Mouse (Mus musculus) MEL (cell line): ENCODE results near the gene Dhx30. TPM values are rescaled to one million over a fixed set of nuclear protein-coding genes. Genes with fewer than 3 reads are reported as not detected.

Experiments
- DNase-seq: peaks from one replicate; pipeline ENCODE4 v3.0.0; 2011; ENCODE audit warnings: low read depth, low spot score
- H3K27ac ChIP-seq: 2 replicates; pipeline ENCODE4 v1.5.1; 2012; ENCODE audit warnings: low read depth, mild to moderate bottlenecking, control low read depth, low read length, moderate library complexity; ENCODE audit not compliant: control insufficient read depth
- H3K27me3 ChIP-seq, 2 experiments: fragments of 150-350 bp in 1 of 2; sonication (generic) in 1 of 2; 2 replicates each; pipeline ENCODE4 v1.6.1; 2012; ENCODE audit warnings: low read length in 2 of 2, mild to moderate bottlenecking in 2 of 2, improper control_type of control experiment in 1 of 2, moderate library complexity in 1 of 2; ENCODE audit not compliant: insufficient read depth in 2 of 2, control insufficient read depth in 1 of 2
- H3K36me3 ChIP-seq, 2 experiments: 2 replicates each; pipeline ENCODE4 v1.6.1; 2012 to 2014; ENCODE audit warnings: low read length in 2 of 2, improper control_type of control experiment in 1 of 2, inconsistent platforms in 1 of 2, mild to moderate bottlenecking in 1 of 2; ENCODE audit not compliant: insufficient read depth in 2 of 2, control insufficient read depth in 1 of 2
- H3K4me1 ChIP-seq, 2 experiments: fragments of 150-350 bp in 1 of 2; sonication (generic) in 1 of 2; 2 replicates each; pipeline ENCODE4 v1.6.1; 2012; ENCODE audit warnings: low read length in 2 of 2, improper control_type of control experiment in 1 of 2, mild to moderate bottlenecking in 1 of 2; ENCODE audit not compliant: insufficient read depth in 2 of 2, control insufficient read depth in 1 of 2
- H3K4me3 ChIP-seq, 2 experiments: fragments of 150-350 bp in 1 of 2; sonication (generic) in 1 of 2; 2 replicates each; pipeline ENCODE4 v1.5.1; 2012; ENCODE audit warnings: low read depth in 2 of 2, low read length in 2 of 2, mild to moderate bottlenecking in 2 of 2, moderate library complexity in 2 of 2, control low read depth in 1 of 2, improper control_type of control experiment in 1 of 2; ENCODE audit not compliant: control insufficient read depth in 1 of 2, insufficient read depth in 1 of 2
- H3K79me2 ChIP-seq: 2 replicates; pipeline ENCODE4 v1.6.1; 2012; ENCODE audit warnings: mild to moderate bottlenecking, low read length, moderate library complexity; ENCODE audit not compliant: control insufficient read depth, poor library complexity, insufficient read depth
- H3K9ac ChIP-seq: 2 replicates; pipeline ENCODE4 v1.6.1; 2012; ENCODE audit warnings: low read depth, mild to moderate bottlenecking, control low read depth, low read length, moderate library complexity; ENCODE audit not compliant: control insufficient read depth, poor library complexity, severe bottlenecking
- H3K9me3 ChIP-seq: fragments of 150-350 bp; sonication (generic); replicated peaks from 2 replicates; pipeline ENCODE4 v1.6.1; 2012; ENCODE audit warnings: mild to moderate bottlenecking, low read length, improper control_type of control experiment, moderate library complexity; ENCODE audit not compliant: insufficient read depth
- CTCF ChIP-seq, 3 experiments: IDR thresholded peaks in 2 of 3; conservative IDR thresholded peaks in 1 of 3; 2 replicates each; pipeline ENCODE4 v1.5.1; 2011 to 2012; ENCODE audit warnings: low read length in 3 of 3, low read depth in 2 of 3, mild to moderate bottlenecking in 2 of 3, improper control_type of control experiment in 1 of 3, inconsistent platforms in 1 of 3, mixed read lengths in 1 of 3, moderate library complexity in 1 of 3; ENCODE audit not compliant: control insufficient read depth in 1 of 3, insufficient read depth in 1 of 3, poor library complexity in 1 of 3, severe bottlenecking in 1 of 3
- ELF1 ChIP-seq: IDR thresholded peaks from 2 replicates; pipeline ENCODE4 v1.6.1; 2014; ENCODE audit warnings: low read depth, mild to moderate bottlenecking, inconsistent platforms, low read length, improper control_type of control experiment, moderate library complexity
- EP300 ChIP-seq, 2 experiments: IDR thresholded peaks; 2 replicates each; pipeline ENCODE4 v1.6.1; 2011; ENCODE audit warnings: improper control_type of control experiment in 2 of 2, low read length in 2 of 2, low read depth in 1 of 2, mild to moderate bottlenecking in 1 of 2
- ETS1 ChIP-seq: IDR thresholded peaks from 2 replicates; pipeline ENCODE4 v1.6.1; 2012; ENCODE audit warnings: low read depth, mild to moderate bottlenecking, inconsistent platforms, low read length, improper control_type of control experiment, moderate library complexity
- GABPA ChIP-seq: IDR thresholded peaks from 2 replicates; pipeline ENCODE4 v1.6.1; 2012; ENCODE audit warnings: low read depth, mild to moderate bottlenecking, inconsistent platforms, low read length, improper control_type of control experiment, moderate library complexity
- JUND ChIP-seq: IDR thresholded peaks from 2 replicates; pipeline ENCODE4 v1.6.1; 2011; ENCODE audit warnings: low read depth, mild to moderate bottlenecking, improper control_type of control experiment, low read length
- MYB ChIP-seq: IDR thresholded peaks from 2 replicates; pipeline ENCODE4 v1.6.1; 2011; ENCODE audit warnings: mild to moderate bottlenecking, low read depth, low read length, improper control_type of control experiment
- NRF1 ChIP-seq: IDR thresholded peaks from 2 replicates; pipeline ENCODE4 v1.6.1; 2014; ENCODE audit warnings: low read depth, mild to moderate bottlenecking, inconsistent platforms, low read length, improper control_type of control experiment, moderate library complexity; ENCODE audit not compliant: poor library complexity, insufficient read depth, severe bottlenecking
- POLR2A ChIP-seq, 2 experiments: IDR thresholded peaks; 2 replicates each; pipeline ENCODE4 v1.6.1; 2011 to 2012; ENCODE audit warnings: low read length in 2 of 2, mild to moderate bottlenecking in 2 of 2, control low read depth in 1 of 2, improper control_type of control experiment in 1 of 2, low read depth in 1 of 2, moderate library complexity in 1 of 2; ENCODE audit not compliant: control insufficient read depth in 1 of 2, insufficient read depth in 1 of 2, poor library complexity in 1 of 2
- POLR2AphosphoS2 ChIP-seq: IDR thresholded peaks from 2 replicates; pipeline ENCODE4 v1.6.1; 2011; ENCODE audit warnings: low read length, improper control_type of control experiment
- POLR2AphosphoS5 ChIP-seq: IDR thresholded peaks from 2 replicates; pipeline ENCODE4 v1.6.1; 2012; ENCODE audit warnings: low read depth, borderline replicate concordance, mild to moderate bottlenecking, inconsistent platforms, low read length, moderate library complexity, mixed read lengths
- RAD21 ChIP-seq: IDR thresholded peaks from 2 replicates; pipeline ENCODE4 v1.6.1; 2011; ENCODE audit warnings: mild to moderate bottlenecking, low read depth, low read length, improper control_type of control experiment
- SMC3 ChIP-seq: IDR thresholded peaks from 2 replicates; pipeline ENCODE4 v1.6.1; 2011; ENCODE audit warnings: low read depth, low read length, improper control_type of control experiment
- TCF12 ChIP-seq: IDR thresholded peaks from 2 replicates; pipeline ENCODE4 v1.6.1; 2014; ENCODE audit warnings: low read depth, mild to moderate bottlenecking, inconsistent platforms, low read length, improper control_type of control experiment, moderate library complexity
- USF2 ChIP-seq, 2 experiments: IDR thresholded peaks; 2 replicates each; pipeline ENCODE4 v1.6.1; 2011 to 2012; ENCODE audit warnings: improper control_type of control experiment in 2 of 2, low read length in 2 of 2, borderline replicate concordance in 1 of 2, inconsistent platforms in 1 of 2, low read depth in 1 of 2, mild to moderate bottlenecking in 1 of 2; ENCODE audit not compliant: insufficient read depth in 1 of 2
- ZC3H11A ChIP-seq: IDR thresholded peaks from 2 replicates; pipeline ENCODE4 v1.6.1; 2012; ENCODE audit warnings: low read depth, mild to moderate bottlenecking, inconsistent platforms, low read length, improper control_type of control experiment
- ZKSCAN1 ChIP-seq: IDR thresholded peaks from 2 replicates; pipeline ENCODE4 v1.6.1; 2012; ENCODE audit warnings: low read depth, mild to moderate bottlenecking, inconsistent platforms, low read length, improper control_type of control experiment, moderate library complexity
- ZMIZ1 ChIP-seq: IDR thresholded peaks from 2 replicates; pipeline ENCODE4 v1.6.1; 2012; ENCODE audit warnings: low read depth, mild to moderate bottlenecking, inconsistent platforms, low read length, improper control_type of control experiment, moderate library complexity
- ZNF384 ChIP-seq: IDR thresholded peaks from 2 replicates; pipeline ENCODE4 v1.6.1; 2012; ENCODE audit warnings: low read depth, mild to moderate bottlenecking, inconsistent platforms, low read length, improper control_type of control experiment
- polyA plus RNA-seq, 2 experiments: library from polyadenylated mRNA; stranded (reverse) in 1 of 2; unstranded in 1 of 2; fragments of >175 nt in 1 of 2; fragments of >200 nt in 1 of 2; gene quantifications; 2 replicates each; pipeline versions ENCODE4 v1.2.1 to v1.2.4; 2012; ENCODE audit warnings: low replicate concordance in 2 of 2, low read depth in 1 of 2; ENCODE audit not compliant: insufficient read length in 2 of 2, insufficient read depth in 1 of 2, missing spikeins in 1 of 2
- total RNA-seq: library from RNA; depleted of rRNA; stranded (reverse); fragments of 300-350 nt; gene quantifications from 2 replicates; pipeline ENCODE4 v1.2.3, GENCODE M21; 2012

Gene Dhx30
- total and polyA plus RNA-seq, 3 experiments: 113 to 126 TPM; not detected in 1

- Histone ChIP-seq H3K27me3 (no peaks in the 10 kb centered on the region), H3K36me3 (peaks cover 0 to 24% of the 10 kb centered on the region in 2 experiments; a peak in 2 of 4 replicates), H3K4me3 (no peak overlapping the region), H3K27ac (no peak overlapping the region), H3K9ac (no peak overlapping the region), H3K9me3 (no peaks in the 10 kb centered on the region), H3K79me2 (no peaks in the 10 kb centered on the region), H3K4me1 (no peaks in the 10 kb centered on the region; a peak in 1 of 4 replicates)
- TF ChIP-seq CTCF (IDR thresholded peaks at IDR 0.05 in 2 of 3, conservative IDR thresholded peaks at IDR 0.05 in 1 of 3; ENCODE audit: control insufficient read depth in 1 of 3, insufficient read depth in 1 of 3, low read depth in 2 of 3, low read length in 3 of 3, poor library complexity in 1 of 3, severe bottlenecking in 1 of 3) (peak in 1 of 3 experiments; percentile 43; a peak in 3 of 6 replicates), EP300 (IDR thresholded peaks at IDR 0.05; ENCODE audit: low read depth in 1 of 2, low read length in 2 of 2) (no peak)
- peak; percentile 28 for DNase-seq
Measured at GRCm38 (mm10) chr9:110093303-110093702, 24.3 kb downstream of the Dhx30 start.

- H3K27me3 ChIP-seq: no peaks in the 10 kb centered on the region
- no peaks in the 10 kb centered on the region for H3K9me3 ChIP-seq
- H3K79me2 ChIP-seq: no peaks in the 10 kb centered on the region
- no peak for DNase-seq
- H3K4me3 ChIP-seq: no peak overlapping the region
- H3K27ac ChIP-seq: no peak overlapping the region
- H3K36me3 ChIP-seq: peaks cover 0 to 9% of the 10 kb centered on the region in 2 experiments; a peak in 2 of 4 replicates
- H3K9ac ChIP-seq: no peak overlapping the region
- no peaks in the 10 kb centered on the region for H3K4me1 ChIP-seq
- no peak for TF ChIP-seq POLR2A (IDR thresholded peaks at IDR 0.05; ENCODE audit: control insufficient read depth in 1 of 2, insufficient read depth in 1 of 2, low read depth in 1 of 2, low read length in 2 of 2, poor library complexity in 1 of 2)
- TF ChIP-seq ZKSCAN1: no peak
- no peak for TF ChIP-seq ZNF384
- TF ChIP-seq, all 39 proteins: peak for 0
Measured at GRCm38 (mm10) chr9:110085693-110086092, 31.9 kb downstream of the Dhx30 start.

- no peak overlapping the region for H3K9ac ChIP-seq
- H3K79me2 ChIP-seq: no peaks in the 10 kb centered on the region
- H3K4me1 ChIP-seq: no peaks in the 10 kb centered on the region
- no peaks in the 10 kb centered on the region for H3K9me3 ChIP-seq
- TF ChIP-seq ZMIZ1 (no peak), NRF1 (no peak), ETS1 (no peak), USF2 (IDR thresholded peaks at IDR 0.05; ENCODE audit: borderline replicate concordance in 1 of 2, insufficient read depth in 1 of 2, low read depth in 1 of 2, low read length in 2 of 2) (no peak), POLR2AphosphoS2 (no peak), POLR2AphosphoS5 (no peak), ELF1 (no peak), MYB (no peak), TCF12 (no peak), GABPA (no peak), SMC3 (no peak), CTCF (IDR thresholded peaks at IDR 0.05 in 2 of 3, conservative IDR thresholded peaks at IDR 0.05 in 1 of 3; ENCODE audit: control insufficient read depth in 1 of 3, insufficient read depth in 1 of 3, low read depth in 2 of 3, low read length in 3 of 3, poor library complexity in 1 of 3, severe bottlenecking in 1 of 3) (no peak), ZC3H11A (no peak), JUND (no peak), RAD21 (no peak)
- no peaks in the 10 kb centered on the region for H3K27me3 ChIP-seq
- H3K4me3 ChIP-seq: no peak overlapping the region
- no peak overlapping the region for H3K27ac ChIP-seq
- peaks cover 0 to 6% of the 10 kb centered on the region in 2 experiments; a peak in 1 of 4 replicates for H3K36me3 ChIP-seq
- DNase-seq: no peak
Measured at GRCm38 (mm10) chr9:110084201-110084964, 33.2 kb downstream of the Dhx30 start.
